Mouse (Mus musculus): ENCODE results near the gene B3gat3. TPM values are rescaled to one million over a fixed set of nuclear protein-coding genes. Genes with fewer than 3 reads are reported as not detected.

The B3gat3 gene
- polyA plus RNA-seq, 1 experiment from 2014 or later = 54.5 TPM

Other genes with a start within 250 kb of the B3gat3 start
- 184 TPM for gene Slc3a2, start 197.0 kb upstream of the B3gat3 start, polyA plus RNA-seq (2014; fragmentation: Illumina TruSeq; extraction: RNeasy Lipid Tissue Mini Kit (QIAGEN cat#74804); ENCODE audit: insufficient read depth, low read depth, low replicate concordance)
- gene Wdr74, start 184.5 kb upstream of the B3gat3 start, polyA plus RNA-seq (2014; fragmentation: Illumina TruSeq; extraction: RNeasy Lipid Tissue Mini Kit (QIAGEN cat#74804); ENCODE audit: insufficient read depth, low read depth, low replicate concordance) = 29.3 TPM
- gene 1700092M07Rik, start 179.7 kb upstream of the B3gat3 start, polyA plus RNA-seq (2014; fragmentation: Illumina TruSeq; extraction: RNeasy Lipid Tissue Mini Kit (QIAGEN cat#74804); ENCODE audit: insufficient read depth, low read depth, low replicate concordance) = not detected
- gene Stx5a, start 179.0 kb upstream of the B3gat3 start, polyA plus RNA-seq (2014; fragmentation: Illumina TruSeq; extraction: RNeasy Lipid Tissue Mini Kit (QIAGEN cat#74804); ENCODE audit: insufficient read depth, low read depth, low replicate concordance) = 52.5 TPM
- 135 TPM for gene Nxf1, start 163.3 kb upstream of the B3gat3 start, polyA plus RNA-seq (2014; fragmentation: Illumina TruSeq; extraction: RNeasy Lipid Tissue Mini Kit (QIAGEN cat#74804); ENCODE audit: insufficient read depth, low read depth, low replicate concordance)
- gene Tmem223, start 149.4 kb upstream of the B3gat3 start, polyA plus RNA-seq (2014; fragmentation: Illumina TruSeq; extraction: RNeasy Lipid Tissue Mini Kit (QIAGEN cat#74804); ENCODE audit: insufficient read depth, low read depth, low replicate concordance) = 124 TPM
- 59.3 TPM for gene Tmem179b, start 145.9 kb upstream of the B3gat3 start, polyA plus RNA-seq (2014; fragmentation: Illumina TruSeq; extraction: RNeasy Lipid Tissue Mini Kit (QIAGEN cat#74804); ENCODE audit: insufficient read depth, low read depth, low replicate concordance)
- 4.5 TPM for gene Taf6l, start 134.0 kb upstream of the B3gat3 start, polyA plus RNA-seq (2014; fragmentation: Illumina TruSeq; extraction: RNeasy Lipid Tissue Mini Kit (QIAGEN cat#74804); ENCODE audit: insufficient read depth, low read depth, low replicate concordance)
- gene Polr2g, start 121.8 kb upstream of the B3gat3 start, polyA plus RNA-seq (2014; fragmentation: Illumina TruSeq; extraction: RNeasy Lipid Tissue Mini Kit (QIAGEN cat#74804); ENCODE audit: insufficient read depth, low read depth, low replicate concordance) = 97.1 TPM
- gene Zbtb3, start 117.8 kb upstream of the B3gat3 start, polyA plus RNA-seq (2014; fragmentation: Illumina TruSeq; extraction: RNeasy Lipid Tissue Mini Kit (QIAGEN cat#74804); ENCODE audit: insufficient read depth, low read depth, low replicate concordance) = 1.6 TPM
- gene Ttc9c, start 101.0 kb upstream of the B3gat3 start, polyA plus RNA-seq (2014; fragmentation: Illumina TruSeq; extraction: RNeasy Lipid Tissue Mini Kit (QIAGEN cat#74804); ENCODE audit: insufficient read depth, low read depth, low replicate concordance) = 10.6 TPM
- gene Hnrnpul2, start 100.4 kb upstream of the B3gat3 start, polyA plus RNA-seq (2014; fragmentation: Illumina TruSeq; extraction: RNeasy Lipid Tissue Mini Kit (QIAGEN cat#74804); ENCODE audit: insufficient read depth, low read depth, low replicate concordance) = 37.3 TPM
- gene AC129217.1, start 90.6 kb upstream of the B3gat3 start, polyA plus RNA-seq (2014; fragmentation: Illumina TruSeq; extraction: RNeasy Lipid Tissue Mini Kit (QIAGEN cat#74804); ENCODE audit: insufficient read depth, low read depth, low replicate concordance) = not detected
- 60.1 TPM for gene Bscl2, start 82.9 kb upstream of the B3gat3 start, polyA plus RNA-seq (2014; fragmentation: Illumina TruSeq; extraction: RNeasy Lipid Tissue Mini Kit (QIAGEN cat#74804); ENCODE audit: insufficient read depth, low read depth, low replicate concordance)
- gene Gng3, start 81.2 kb upstream of the B3gat3 start, polyA plus RNA-seq (2014; fragmentation: Illumina TruSeq; extraction: RNeasy Lipid Tissue Mini Kit (QIAGEN cat#74804); ENCODE audit: insufficient read depth, low read depth, low replicate concordance) = not detected
- gene Lrrn4cl, start 69.6 kb upstream of the B3gat3 start, polyA plus RNA-seq (2014; fragmentation: Illumina TruSeq; extraction: RNeasy Lipid Tissue Mini Kit (QIAGEN cat#74804); ENCODE audit: insufficient read depth, low read depth, low replicate concordance) = 1.6 TPM
- 167 TPM for gene Ubxn1, start 48.9 kb upstream of the B3gat3 start, polyA plus RNA-seq (2014; fragmentation: Illumina TruSeq; extraction: RNeasy Lipid Tissue Mini Kit (QIAGEN cat#74804); ENCODE audit: insufficient read depth, low read depth, low replicate concordance)
- 59.1 TPM for gene Uqcc3, start 39.5 kb upstream of the B3gat3 start, polyA plus RNA-seq (2014; fragmentation: Illumina TruSeq; extraction: RNeasy Lipid Tissue Mini Kit (QIAGEN cat#74804); ENCODE audit: insufficient read depth, low read depth, low replicate concordance)
- 19.9 TPM for gene Lbhd1, start 36.6 kb upstream of the B3gat3 start, polyA plus RNA-seq (2014; fragmentation: Illumina TruSeq; extraction: RNeasy Lipid Tissue Mini Kit (QIAGEN cat#74804); ENCODE audit: insufficient read depth, low read depth, low replicate concordance)
- gene Gm49403, start 36.4 kb upstream of the B3gat3 start, polyA plus RNA-seq (2014; fragmentation: Illumina TruSeq; extraction: RNeasy Lipid Tissue Mini Kit (QIAGEN cat#74804); ENCODE audit: insufficient read depth, low read depth, low replicate concordance) = not detected
- gene 1810009A15Rik, start 31.5 kb upstream of the B3gat3 start, polyA plus RNA-seq (2014; fragmentation: Illumina TruSeq; extraction: RNeasy Lipid Tissue Mini Kit (QIAGEN cat#74804); ENCODE audit: insufficient read depth, low read depth, low replicate concordance) = 54.1 TPM
- not detected for gene Gm49416, start 31.4 kb upstream of the B3gat3 start, polyA plus RNA-seq (2014; fragmentation: Illumina TruSeq; extraction: RNeasy Lipid Tissue Mini Kit (QIAGEN cat#74804); ENCODE audit: insufficient read depth, low read depth, low replicate concordance)
- 8.7 TPM for gene Ints5, start 27.4 kb upstream of the B3gat3 start, polyA plus RNA-seq (2014; fragmentation: Illumina TruSeq; extraction: RNeasy Lipid Tissue Mini Kit (QIAGEN cat#74804); ENCODE audit: insufficient read depth, low read depth, low replicate concordance)
- 51.6 TPM for gene Ganab, start 22.3 kb upstream of the B3gat3 start, polyA plus RNA-seq (2014; fragmentation: Illumina TruSeq; extraction: RNeasy Lipid Tissue Mini Kit (QIAGEN cat#74804); ENCODE audit: insufficient read depth, low read depth, low replicate concordance)
- 6.0 TPM for gene Rom1, start 9.0 kb downstream of the B3gat3 start, polyA plus RNA-seq (2014; fragmentation: Illumina TruSeq; extraction: RNeasy Lipid Tissue Mini Kit (QIAGEN cat#74804); ENCODE audit: insufficient read depth, low read depth, low replicate concordance)
- 17.3 TPM for gene Eml3, start 9.2 kb downstream of the B3gat3 start, polyA plus RNA-seq (2014; fragmentation: Illumina TruSeq; extraction: RNeasy Lipid Tissue Mini Kit (QIAGEN cat#74804); ENCODE audit: insufficient read depth, low read depth, low replicate concordance)
- 43.6 TPM for gene Mta2, start 21.5 kb downstream of the B3gat3 start, polyA plus RNA-seq (2014; fragmentation: Illumina TruSeq; extraction: RNeasy Lipid Tissue Mini Kit (QIAGEN cat#74804); ENCODE audit: insufficient read depth, low read depth, low replicate concordance)
- gene Tut1, start 33.5 kb downstream of the B3gat3 start, polyA plus RNA-seq (2014; fragmentation: Illumina TruSeq; extraction: RNeasy Lipid Tissue Mini Kit (QIAGEN cat#74804); ENCODE audit: insufficient read depth, low read depth, low replicate concordance) = 8.5 TPM
- gene Eef1g, start 46.7 kb downstream of the B3gat3 start, polyA plus RNA-seq (2014; fragmentation: Illumina TruSeq; extraction: RNeasy Lipid Tissue Mini Kit (QIAGEN cat#74804); ENCODE audit: insufficient read depth, low read depth, low replicate concordance) = 297 TPM
- 67.3 TPM for gene Ahnak, start 68.9 kb downstream of the B3gat3 start, polyA plus RNA-seq (2014; fragmentation: Illumina TruSeq; extraction: RNeasy Lipid Tissue Mini Kit (QIAGEN cat#74804); ENCODE audit: insufficient read depth, low read depth, low replicate concordance)
- 187,175 TPM for gene Scgb1a1, start 167.6 kb downstream of the B3gat3 start, polyA plus RNA-seq (2014; fragmentation: Illumina TruSeq; extraction: RNeasy Lipid Tissue Mini Kit (QIAGEN cat#74804); ENCODE audit: insufficient read depth, low read depth, low replicate concordance)
- 5.4 TPM for gene Asrgl1, start 215.3 kb downstream of the B3gat3 start, polyA plus RNA-seq (2014; fragmentation: Illumina TruSeq; extraction: RNeasy Lipid Tissue Mini Kit (QIAGEN cat#74804); ENCODE audit: insufficient read depth, low read depth, low replicate concordance)